Comparison of ENCODE assay signal across 24 mouse cellular contexts in genomic region chr13:42973961-42974360, GRCm38 (mm10).
DNase-seq lines count a peak whose midpoint lies in the region; ATAC-seq and TF ChIP-seq lines count a peak whose summit lies in the region.
"Had no signal": no experiment of that assay in that cellular context is flagged by ENCODE, and none has a peak within 500 bp of the region (broad histone marks: within the 10 kb centered on the region; RNA-seq: fewer than 3 reads in every experiment).

No protein-coding gene starts in this region.

- H3K4me2 ChIP-seq in forebrain, postnatal 0 days (ENCODE audit: low read depth), result no peak overlapping the region
- no peak overlapping the region for H3K4me2 ChIP-seq in forebrain, embryonic 11.5 days (ENCODE audit: low read depth, low read length, severe bottlenecking)
- no peak overlapping the region for H3K4me2 ChIP-seq in midbrain, embryonic 16.5 days (ENCODE audit: low read length)
- no peak overlapping the region for H3K4me2 ChIP-seq in midbrain, embryonic 14.5 days (ENCODE audit: low read length)
- H3K4me2 ChIP-seq: embryonic facial prominence, embryonic 15.5 days; hindbrain, embryonic 12.5 days; kidney, embryonic 15.5 days; limb, embryonic 13.5 days; liver, embryonic 11.5 days; midbrain, embryonic 12.5 days; neural tube, embryonic 15.5 days; stomach, embryonic 15.5 days had no signal

- H3K4me1 ChIP-seq in cerebellum, adult 2 months (ENCODE audit: control insufficient read depth, insufficient read depth, low read length), result peaks cover 20% of the 10 kb centered on the region
- H3K4me1 ChIP-seq in forebrain, postnatal 0 days (ENCODE audit: insufficient read depth), result no peaks in the 10 kb centered on the region
- H3K4me1 ChIP-seq in forebrain, embryonic 11.5 days (replicated peaks; ENCODE audit: control insufficient read depth, insufficient read depth, low read length), result no peaks in the 10 kb centered on the region; the same call in 1 of the 2 replicates
- H3K4me1 ChIP-seq in midbrain, embryonic 16.5 days (ENCODE audit: control insufficient read depth, insufficient read depth, low read length), result 0 out of 2 replicates have a peak, but pooled peaks cover 3% of the 10 kb centered on the region
- H3K4me1 ChIP-seq in midbrain, embryonic 14.5 days (ENCODE audit: control insufficient read depth, insufficient read depth, low read length), result no peaks in the 10 kb centered on the region
- H3K4me1 ChIP-seq: embryonic facial prominence, embryonic 15.5 days; hindbrain, embryonic 12.5 days; limb, embryonic 13.5 days; neural tube, embryonic 15.5 days; stomach, embryonic 15.5 days had no signal

- no peaks in the 10 kb centered on the region for H3K36me3 ChIP-seq in forebrain, postnatal 0 days (ENCODE audit: insufficient read depth)
- no peaks in the 10 kb centered on the region for H3K36me3 ChIP-seq in forebrain, embryonic 11.5 days (ENCODE audit: control insufficient read depth, insufficient read depth, low read length)
- H3K36me3 ChIP-seq in midbrain, embryonic 16.5 days (ENCODE audit: control insufficient read depth, insufficient read depth, low read length), result no peaks in the 10 kb centered on the region
- H3K36me3 ChIP-seq in midbrain, embryonic 14.5 days (ENCODE audit: control insufficient read depth, insufficient read depth, low read length), result no peaks in the 10 kb centered on the region
- H3K36me3 ChIP-seq: embryonic facial prominence, embryonic 10.5 days; embryonic facial prominence, embryonic 15.5 days; hindbrain, embryonic 12.5 days; kidney, embryonic 15.5 days; limb, embryonic 13.5 days; midbrain, embryonic 12.5 days; neural tube, embryonic 15.5 days; stomach, embryonic 15.5 days had no signal

- WGBS in cerebellum, adult 2 months, result 27% methylated on average over 2 of the region's 2 CpGs
- WGBS in forebrain, postnatal 0 days, result 48% methylated on average over 2 of the region's 2 CpGs
- WGBS in forebrain, embryonic 11.5 days, result 74% methylated on average over 2 of the region's 2 CpGs
- WGBS in midbrain, embryonic 16.5 days, result 74% methylated on average over 2 of the region's 2 CpGs
- WGBS in midbrain, embryonic 14.5 days, result 77% methylated on average over 2 of the region's 2 CpGs

- no peak overlapping the region for H3K9ac ChIP-seq in forebrain, postnatal 0 days
- H3K9ac ChIP-seq in forebrain, embryonic 11.5 days (ENCODE audit: low read length), result no peak overlapping the region
- no peak overlapping the region for H3K9ac ChIP-seq in midbrain, embryonic 16.5 days (ENCODE audit: low read depth, low read length)
- H3K9ac ChIP-seq in midbrain, embryonic 14.5 days (replicated peaks; ENCODE audit: low read length), result no peak overlapping the region
- H3K9ac ChIP-seq: embryonic facial prominence, embryonic 15.5 days; hindbrain, embryonic 12.5 days; kidney, embryonic 15.5 days; limb, embryonic 13.5 days; midbrain, embryonic 12.5 days; neural tube, embryonic 15.5 days; stomach, embryonic 15.5 days had no signal

- peak; percentile 49 to 73 for DNase-seq in cerebellum, adult 2 months
- no peak for DNase-seq in cerebellum, adult 9-11 months
- DNase-seq in forebrain, postnatal 0 days, result no peak
- no peak for DNase-seq in forebrain, embryonic 11.5 days (ENCODE audit: low spot score)
- DNase-seq in midbrain, embryonic 14.5 days, result no peak
- no peak for DNase-seq in adipocyte (ENCODE audit: low spot score)
- DNase-seq: adrenal gland, postnatal 14 days; gastrocnemius, postnatal 10 days; kidney, adult 11 months; kidney, postnatal 25 days; lung, postnatal 36 days; right cerebral cortex, postnatal 25 days had no signal

- no peak overlapping the region for H3K4me3 ChIP-seq in cerebellum, adult 2 months (replicated peaks; ENCODE audit: insufficient read depth, low read depth, low read length)
- H3K4me3 ChIP-seq in forebrain, postnatal 0 days (ENCODE audit: low read depth, low read length), result no peak overlapping the region
- no peak overlapping the region for H3K4me3 ChIP-seq in forebrain, embryonic 11.5 days (ENCODE audit: low read depth, low read length)
- no peak overlapping the region for H3K4me3 ChIP-seq in midbrain, embryonic 16.5 days (ENCODE audit: low read depth, low read length)
- H3K4me3 ChIP-seq in midbrain, embryonic 14.5 days (replicated peaks; ENCODE audit: low read depth, low read length), result no peak overlapping the region
- H3K4me3 ChIP-seq: embryonic facial prominence, embryonic 10.5 days; embryonic facial prominence, embryonic 15.5 days; hindbrain, embryonic 12.5 days; kidney, embryonic 15.5 days; limb, embryonic 13.5 days; midbrain, embryonic 12.5 days; neural tube, embryonic 15.5 days; stomach, embryonic 15.5 days had no signal

- no peak for TF ChIP-seq POLR2A in cerebellum, adult 2 months (IDR thresholded peaks at IDR 0.05; ENCODE audit: borderline replicate concordance, insufficient read depth, low read length)

- no peak for TF ChIP-seq CTCF in cerebellum, adult 2 months (IDR thresholded peaks at IDR 0.05; ENCODE audit: borderline replicate concordance, insufficient read depth, low read depth, low read length)
- TF ChIP-seq CTCF in forebrain, postnatal 0 days (IDR thresholded peaks at IDR 0.05; ENCODE audit: low read depth), result no peak

- H3K27me3 ChIP-seq in cerebellum, adult 2 months (ENCODE audit: control insufficient read depth, insufficient read depth, low read length), result no peaks in the 10 kb centered on the region
- no peaks in the 10 kb centered on the region for H3K27me3 ChIP-seq in forebrain, postnatal 0 days (ENCODE audit: insufficient read depth, low read length)
- no peaks in the 10 kb centered on the region for H3K27me3 ChIP-seq in forebrain, embryonic 11.5 days (ENCODE audit: control insufficient read depth, insufficient read depth, low read length)
- no peaks in the 10 kb centered on the region for H3K27me3 ChIP-seq in midbrain, embryonic 16.5 days (ENCODE audit: control insufficient read depth, insufficient read depth, low read depth, low read length)
- H3K27me3 ChIP-seq in midbrain, embryonic 14.5 days (ENCODE audit: control insufficient read depth, insufficient read depth, low read length), result no peaks in the 10 kb centered on the region
- H3K27me3 ChIP-seq: embryonic facial prominence, embryonic 15.5 days; hindbrain, embryonic 12.5 days; kidney, embryonic 15.5 days; limb, embryonic 13.5 days; midbrain, embryonic 12.5 days; neural tube, embryonic 15.5 days; stomach, embryonic 15.5 days had no signal

- 0 out of 2 replicates have a peak, but pooled peaks have one; percentile 10 for ATAC-seq in forebrain, postnatal 0 days
- no peak for ATAC-seq in forebrain, embryonic 11.5 days (replicated peaks; ENCODE audit: low FRiP score)
- 0 out of 2 replicates have a peak, but pooled peaks have one; percentile 48 for ATAC-seq in midbrain, embryonic 16.5 days
- no peak for ATAC-seq in midbrain, embryonic 14.5 days (ENCODE audit: low FRiP score, low TSS enrichment)
- ATAC-seq: inflammation-experienced regulatory T-cells, adult 6 months; Patski had no signal

- H3K27ac ChIP-seq in cerebellum, adult 2 months (ENCODE audit: insufficient read depth, low read length), result peak overlapping the region; percentile 71; the same call in 1 of the 2 replicates
- no peak overlapping the region for H3K27ac ChIP-seq in forebrain, postnatal 0 days (ENCODE audit: low read depth, low read length)
- no peak overlapping the region for H3K27ac ChIP-seq in forebrain, embryonic 11.5 days (ENCODE audit: low read depth, low read length)
- no peak overlapping the region for H3K27ac ChIP-seq in midbrain, embryonic 16.5 days (ENCODE audit: low read length)
- H3K27ac ChIP-seq in midbrain, embryonic 14.5 days (replicated peaks; ENCODE audit: low read depth, low read length), result no peak overlapping the region
- H3K27ac ChIP-seq: embryonic facial prominence, embryonic 10.5 days; embryonic facial prominence, embryonic 15.5 days; hindbrain, embryonic 12.5 days; kidney, embryonic 15.5 days; limb, embryonic 13.5 days; midbrain, embryonic 12.5 days; neural tube, embryonic 15.5 days; stomach, embryonic 15.5 days had no signal

- no peaks in the 10 kb centered on the region for H3K9me3 ChIP-seq in forebrain, postnatal 0 days (ENCODE audit: low read length)
- H3K9me3 ChIP-seq in forebrain, embryonic 11.5 days (ENCODE audit: control insufficient read depth, low read length), result no peaks in the 10 kb centered on the region
- no peaks in the 10 kb centered on the region for H3K9me3 ChIP-seq in midbrain, embryonic 16.5 days (replicated peaks; ENCODE audit: control insufficient read depth, low read length, poor library complexity, severe bottlenecking)
- H3K9me3 ChIP-seq in midbrain, embryonic 14.5 days (ENCODE audit: control insufficient read depth, low read length), result no peaks in the 10 kb centered on the region
- H3K9me3 ChIP-seq: embryonic facial prominence, embryonic 10.5 days; embryonic facial prominence, embryonic 15.5 days; hindbrain, embryonic 12.5 days; kidney, embryonic 15.5 days; limb, embryonic 13.5 days; midbrain, embryonic 12.5 days; neural tube, embryonic 15.5 days; stomach, embryonic 15.5 days had no signal

Comparison
In these comparisons a context has a peak if more than half of its experiments do, and no peak if none do; other contexts are left out.
1. DNase-seq: peak in cerebellum, adult 2 months (2 of 2); none in cerebellum, adult 9-11 months (single experiment), forebrain, postnatal 0 days (single experiment), forebrain, embryonic 11.5 days (single experiment), midbrain, embryonic 14.5 days (single experiment) and adipocyte (single experiment).
2. ATAC-seq: peak in forebrain, postnatal 0 days (single experiment) and midbrain, embryonic 16.5 days (single experiment); none in forebrain, embryonic 11.5 days (single experiment) and midbrain, embryonic 14.5 days (single experiment).